ENCODE assay signal across 25 mouse cellular contexts in the genomic region with DNA sequence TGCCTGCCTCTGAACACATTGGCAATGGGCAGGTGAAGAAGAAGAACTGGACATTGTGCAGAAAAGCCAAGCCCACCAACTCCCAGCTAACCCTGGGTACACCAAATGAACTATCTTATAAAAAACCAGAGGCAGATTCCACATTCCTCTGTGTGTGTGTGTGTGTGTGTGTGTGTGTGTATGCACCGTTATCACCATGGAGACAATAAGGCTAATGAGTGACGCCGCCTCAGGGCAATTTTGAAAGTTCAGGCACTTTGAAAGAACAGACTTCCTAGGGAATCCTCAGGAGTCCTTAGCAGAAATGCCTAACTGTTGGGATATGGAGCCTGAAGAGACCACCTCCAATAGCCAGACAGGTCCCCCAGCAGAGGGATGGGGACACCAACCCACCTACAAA. TPM values are rescaled to one million over a fixed set of nuclear protein-coding genes. Genes with fewer than 3 reads are reported as not detected.
DNase-seq lines count a peak whose midpoint lies in the region; ATAC-seq lines count a peak whose summit lies in the region.
"Had no signal": no experiment of that assay in that cellular context is flagged by ENCODE, and none has a peak within 500 bp of the region (broad histone marks: within the 10 kb centered on the region; RNA-seq: fewer than 3 reads in every experiment).

No protein-coding gene starts in this region.

- no peak for ATAC-seq in hindbrain, embryonic 14.5 days (ENCODE audit: low FRiP score)
- no peak for ATAC-seq in megakaryocyte, adult 5-6 weeks (ENCODE audit: poor library complexity, severe bottlenecking)
- ATAC-seq: forebrain, embryonic 13.5 days; forebrain, postnatal 0 days; intestine, embryonic 16.5 days had no signal

- no peaks in the 10 kb centered on the region for H3K36me3 ChIP-seq in hindbrain, embryonic 14.5 days (replicated peaks; ENCODE audit: control insufficient read depth, insufficient read depth)
- H3K36me3 ChIP-seq in hindbrain, embryonic 10.5 days: no peaks in the 10 kb centered on the region
- H3K36me3 ChIP-seq: heart, embryonic 12.5 days; hindbrain, embryonic 13.5 days had no signal

- H3K27me3 ChIP-seq in hindbrain, embryonic 14.5 days (ENCODE audit: control insufficient read depth, insufficient read depth, low read length): no peaks in the 10 kb centered on the region
- H3K27me3 ChIP-seq in hindbrain, embryonic 10.5 days (ENCODE audit: insufficient read depth, poor library complexity, severe bottlenecking): peaks cover 34% of the 10 kb centered on the region
- H3K27me3 ChIP-seq: CH12.LX had no signal

- H3K9ac ChIP-seq in hindbrain, embryonic 14.5 days: no peak overlapping the region
- H3K9ac ChIP-seq: forebrain, embryonic 13.5 days; forebrain, postnatal 0 days; heart, embryonic 12.5 days; hindbrain, embryonic 13.5 days had no signal

- WGBS in hindbrain, embryonic 14.5 days: 62% methylated on average over 3 of the region's 3 CpGs
- WGBS in hindbrain, embryonic 10.5 days: 81% methylated on average over 3 of the region's 3 CpGs

- H3K27ac ChIP-seq in hindbrain, embryonic 14.5 days: 0 out of 2 replicates have a peak overlapping the region, but pooled peaks have one; percentile 11
- H3K27ac ChIP-seq in hindbrain, embryonic 10.5 days: no peak overlapping the region
- H3K27ac ChIP-seq: forebrain, embryonic 13.5 days had no signal

- no peak overlapping the region for H3K4me2 ChIP-seq in hindbrain, embryonic 14.5 days (replicated peaks)
- H3K4me2 ChIP-seq: forebrain, embryonic 13.5 days; heart, embryonic 12.5 days; hindbrain, embryonic 13.5 days had no signal

- no peaks in the 10 kb centered on the region for H3K9me3 ChIP-seq in hindbrain, embryonic 14.5 days (ENCODE audit: control insufficient read depth, low read length)
- H3K9me3 ChIP-seq in hindbrain, embryonic 10.5 days: no peaks in the 10 kb centered on the region
- H3K9me3 ChIP-seq: forebrain, embryonic 13.5 days; heart, embryonic 12.5 days; hindbrain, embryonic 13.5 days had no signal

- H3K4me3 ChIP-seq in hindbrain, embryonic 14.5 days (replicated peaks; ENCODE audit: low read length): no peak overlapping the region
- no peak overlapping the region for H3K4me3 ChIP-seq in hindbrain, embryonic 10.5 days
- H3K4me3 ChIP-seq: forebrain, embryonic 13.5 days; heart, embryonic 12.5 days; hindbrain, embryonic 13.5 days had no signal

- peaks cover 19% of the 10 kb centered on the region for H3K4me1 ChIP-seq in hindbrain, embryonic 14.5 days (replicated peaks; ENCODE audit: control insufficient read depth, insufficient read depth, low read length)
- peaks cover 20% of the 10 kb centered on the region for H3K4me1 ChIP-seq in hindbrain, embryonic 10.5 days (replicated peaks)

- no peak for DNase-seq in hindbrain, embryonic 14.5 days (ENCODE audit: low spot score)
- DNase-seq in hindbrain, embryonic 10.5 days (ENCODE audit: low spot score): no peak
- DNase-seq in A20 (ENCODE audit: low read depth, low spot score): peak; percentile 16
- peak; percentile 14 for DNase-seq in Muller cell, postnatal 12 days (ENCODE audit: inconsistent ontology term)
- peak; percentile 53 for DNase-seq in retina, embryonic 14.5 days (ENCODE audit: low spot score)
- DNase-seq in layer of hippocampus, postnatal 10 days (ENCODE audit: low spot score in 2 of 2): no peak
- DNase-seq: forebrain, postnatal 0 days; gastrocnemius, postnatal 14 days; kidney, adult 2 months had no signal

RNA-seq across cellular contexts. Expression of gene Neu3, which starts 31.0 kb away (rescaled TPM):
- 1.3 and 2.2 TPM in 2 replicates for polyA plus RNA-seq in hindbrain, embryonic 14.5 days (2014; fragmentation: Nextera tagmentation; extraction: Ambion mirVana)
- 1.9 and 2.1 TPM in 2 replicates for polyA plus RNA-seq in hindbrain, embryonic 10.5 days (2016; fragmentation: Nextera tagmentation; extraction: Ambion mirVana)
- total RNA-seq in megakaryocyte, adult 5-6 weeks (2015): 0.22 and 1.4 TPM in 2 replicates
- 1.1 and 1.8 TPM in 2 replicates for total RNA-seq in megakaryocyte, adult 5-6 weeks (2017)
- total RNA-seq in layer of hippocampus, postnatal 10 days (2021): 1 to 10 TPM; 2.4 to 3.7 TPM

RNA-seq across cellular contexts. Expression of gene Olfr521, which starts 34.0 kb away (rescaled TPM):
- not detected in 2 replicates for polyA plus RNA-seq in hindbrain, embryonic 14.5 days (2014; fragmentation: Nextera tagmentation; extraction: Ambion mirVana)
- polyA plus RNA-seq in hindbrain, embryonic 10.5 days (2016; fragmentation: Nextera tagmentation; extraction: Ambion mirVana): not detected in 2 replicates
- not detected in 2 replicates for total RNA-seq in megakaryocyte, adult 5-6 weeks (2015)
- total RNA-seq in megakaryocyte, adult 5-6 weeks (2017): not detected in 2 replicates
- not detected for total RNA-seq in layer of hippocampus, postnatal 10 days (2021)
- total RNA-seq: adrenal gland, postnatal 10 days; adrenal gland, postnatal 4 days; CH12.LX; forebrain, postnatal 0 days; gastrocnemius, adult 18-20 months; gastrocnemius, postnatal 14 days; heart, adult 8-10 months; heart, postnatal 25 days had no signal
- polyA plus RNA-seq: cerebellum, adult 2 months; cortical plate, adult 2 months; embryonic facial prominence, embryonic 14.5 days; forebrain, embryonic 13.5 days; forebrain, postnatal 0 days; gonadal fat pad, adult 2 months; heart, embryonic 12.5 days; heart, embryonic 16.5 days; hindbrain, embryonic 13.5 days; intestine, embryonic 16.5 days; kidney, adult 2 months had no signal

Comparison
In these comparisons a context has a peak if more than half of its experiments do, and no peak if none do; other contexts are left out.
1. DNase-seq: peak in A20 (single experiment), Muller cell, postnatal 12 days (single experiment) and retina, embryonic 14.5 days (single experiment); none in hindbrain, embryonic 14.5 days (single experiment), hindbrain, embryonic 10.5 days (single experiment) and layer of hippocampus, postnatal 10 days (0 of 2).